Mouse (Mus musculus) cerebral cortex, adult 2 months (tissue): ENCODE data around the gene Cerk.

Experiments used
- WGBS: fragments of 180-500 bp; shearing (Covaris S2); methylation state at CpG from one replicate; pipeline ENCODE4 v1.1.7; 2018; 5-methylcytosine and 5-hydroxymethylcytosine counted together

Gene Cerk

DNA sequence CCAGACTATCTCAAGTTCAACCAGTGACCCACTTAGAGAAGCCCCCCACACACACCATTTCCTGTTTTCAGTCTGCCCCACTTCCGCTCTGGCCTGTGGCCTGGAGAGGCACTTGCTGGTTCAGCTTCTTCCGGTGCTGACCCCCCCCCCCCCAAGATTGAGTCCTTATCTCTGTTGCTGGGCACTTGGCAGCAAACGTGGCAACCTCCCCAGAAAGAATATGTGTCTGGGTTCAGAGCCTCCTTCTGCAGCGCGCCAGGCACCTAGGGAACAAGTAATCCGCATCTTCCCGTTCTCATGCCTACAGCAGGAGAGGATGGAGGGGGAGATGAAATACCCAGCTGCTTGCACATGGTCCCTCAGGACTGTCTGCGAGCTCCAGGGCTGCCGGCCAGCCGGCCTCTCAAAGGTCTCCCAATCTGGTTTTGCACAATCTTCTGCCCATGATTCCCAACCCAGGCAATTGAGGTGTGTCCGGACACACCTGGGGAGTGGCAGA is 4.0 kb downstream of the Cerk start:
- WGBS: 41% methylated on average over 11 of the region's 11 CpGs

DNA sequence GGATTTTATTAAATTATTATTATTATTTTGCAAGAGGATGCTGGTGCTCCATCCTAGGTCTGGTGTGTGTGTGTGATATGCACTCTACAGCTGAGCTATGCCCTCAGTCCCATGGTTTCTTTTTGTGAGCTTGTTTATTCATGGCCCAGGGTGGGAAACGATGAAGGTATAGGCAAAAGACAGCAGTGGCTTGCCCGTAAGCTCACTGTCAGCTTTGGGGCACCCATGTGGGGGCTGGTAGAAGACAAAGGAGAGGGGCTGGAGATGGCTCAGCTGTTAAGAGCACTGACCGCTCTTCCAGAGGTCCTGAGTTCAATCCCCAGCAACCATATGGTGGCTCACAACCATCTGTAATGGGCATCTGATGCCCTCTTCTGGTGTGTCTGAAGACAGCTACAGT is 4.6 kb downstream of the Cerk start:
- WGBS: 93% methylated on average over 3 of the region's 3 CpGs

DNA sequence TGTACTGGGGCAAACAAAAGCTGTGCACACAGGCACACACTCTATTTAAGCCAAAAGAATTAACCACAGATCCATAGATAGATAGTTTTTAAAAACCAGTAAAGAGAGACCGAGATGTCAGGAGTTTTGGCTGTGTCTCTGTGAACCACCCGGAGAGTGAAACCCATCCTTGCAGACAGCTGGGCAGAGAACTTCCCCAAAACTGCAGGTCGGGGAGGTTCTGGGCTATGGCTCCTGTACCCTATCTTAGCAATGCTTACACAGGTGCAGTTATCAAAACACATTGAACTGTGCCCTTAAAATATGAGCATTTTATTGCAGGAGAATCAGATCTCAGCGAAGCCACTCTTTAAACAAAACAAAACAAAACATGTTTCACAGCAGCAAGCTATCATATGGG is 5.5 kb downstream of the Cerk start:
- WGBS: 79% methylated on average over 4 of the region's 4 CpGs

DNA sequence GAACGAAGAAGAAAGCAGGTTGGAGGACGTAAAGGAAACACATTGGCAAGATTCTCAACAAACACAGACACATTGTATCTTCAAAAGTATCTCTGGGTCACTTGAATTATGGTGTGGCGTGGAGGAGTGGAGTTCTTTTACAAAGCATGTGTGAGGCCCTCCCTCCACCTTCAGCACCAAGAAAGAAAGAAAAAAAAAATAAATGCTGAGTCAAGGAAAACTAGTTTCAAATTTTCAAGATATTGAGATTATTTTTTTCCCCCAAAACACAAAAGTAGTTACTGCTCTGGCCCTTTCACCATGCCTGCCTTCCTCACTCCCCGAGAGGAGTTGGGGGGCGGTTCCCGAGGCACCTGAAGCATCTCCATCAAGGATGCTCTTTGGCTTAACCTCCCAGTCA is 7.3 kb downstream of the Cerk start:
- WGBS: 91% methylated on average over 6 of the region's 6 CpGs

DNA sequence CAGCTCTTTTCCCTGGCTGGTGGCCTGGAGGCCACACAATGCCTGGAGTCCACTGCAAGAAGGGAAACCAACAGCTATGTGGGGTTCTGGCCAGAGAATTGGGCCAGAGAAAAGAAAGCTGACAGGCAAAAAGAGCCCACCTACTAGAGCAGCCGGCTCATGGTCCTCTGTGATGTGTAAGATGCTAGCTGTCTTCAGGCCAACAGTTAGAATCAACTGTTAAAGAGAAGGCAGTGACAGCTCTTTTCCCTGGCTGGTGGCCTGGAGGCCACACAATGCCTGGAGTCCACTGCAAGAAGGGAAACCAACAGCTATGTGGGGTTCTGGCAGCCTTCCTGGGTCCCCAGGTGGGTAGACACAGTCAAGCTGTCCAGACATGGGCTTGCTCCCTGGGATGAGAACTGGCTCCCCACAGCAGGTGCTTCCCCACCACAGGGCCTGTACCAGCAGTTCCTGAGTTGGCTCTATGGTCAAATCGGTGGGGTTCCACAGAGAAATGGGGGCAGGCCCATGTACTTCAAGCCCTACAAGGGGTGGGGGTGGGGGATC is 8.2 kb downstream of the Cerk start:
- WGBS: 50% methylated on average over 2 of the region's 2 CpGs

DNA sequence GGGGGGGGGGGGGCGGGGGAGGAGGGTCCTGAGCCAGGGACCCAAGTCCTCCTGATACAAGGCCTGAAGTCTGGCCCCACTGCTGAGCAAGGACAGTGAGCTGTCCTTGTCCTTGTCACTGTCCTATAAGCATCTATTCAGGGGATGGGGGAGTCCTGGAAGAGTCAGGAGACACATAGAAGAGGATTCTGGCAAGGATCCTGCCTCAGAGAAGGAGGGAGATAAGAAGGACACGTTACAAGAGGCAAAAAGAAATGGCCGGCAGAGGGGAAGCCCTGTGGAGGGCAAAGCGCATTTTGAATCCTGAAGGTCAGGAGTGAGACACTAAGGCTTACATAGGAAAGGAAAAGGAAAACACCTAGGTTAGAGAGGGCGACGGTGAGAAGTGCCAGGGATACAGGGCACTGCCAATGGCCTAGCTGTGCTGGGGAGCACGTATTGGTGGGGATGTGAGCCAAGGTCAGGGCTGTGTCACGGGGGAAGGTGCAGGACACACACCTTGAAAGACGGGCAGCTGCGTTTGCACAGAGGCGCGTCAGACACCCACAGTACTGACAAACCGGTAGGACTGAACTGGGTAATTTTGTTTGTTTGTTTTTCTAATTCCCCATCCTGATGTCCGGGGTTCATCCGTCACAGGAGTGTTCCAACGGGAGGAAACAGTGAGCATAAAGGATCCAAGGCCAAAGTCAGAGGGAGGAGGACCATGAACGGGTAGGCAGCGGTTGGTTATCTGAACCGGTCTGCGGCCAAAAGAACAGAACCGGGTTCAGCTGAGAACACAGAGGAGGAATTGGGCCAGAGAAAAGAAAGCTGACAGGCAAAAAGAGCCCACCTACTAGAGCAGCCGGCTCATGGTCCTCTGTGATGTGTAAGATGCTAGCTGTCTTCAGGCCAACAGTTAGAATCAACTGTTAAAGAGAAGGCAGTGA is 8.9 kb downstream of the Cerk start:
- WGBS: 64% methylated on average over 22 of the region's 22 CpGs

DNA sequence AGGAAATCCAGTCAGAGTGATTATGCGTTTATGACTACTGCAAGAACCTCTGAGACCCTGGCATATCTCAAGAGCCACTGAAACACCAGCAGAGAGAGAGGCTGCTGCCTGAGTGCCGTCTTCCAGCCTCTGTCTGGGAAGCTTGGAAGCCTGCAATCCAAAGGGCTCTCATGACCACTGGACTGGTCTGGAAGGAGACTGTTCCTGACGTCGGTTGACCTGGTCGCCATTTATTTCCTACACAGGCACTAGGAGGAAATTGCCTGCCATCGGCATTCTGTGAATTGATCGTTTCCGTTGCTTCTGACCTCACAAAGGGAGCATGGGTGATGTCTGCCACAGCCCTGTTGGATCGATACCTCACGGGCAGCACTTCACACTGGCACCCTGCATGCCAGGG is 9.8 kb downstream of the Cerk start:
- WGBS: 90% methylated on average over 10 of the region's 10 CpGs

DNA sequence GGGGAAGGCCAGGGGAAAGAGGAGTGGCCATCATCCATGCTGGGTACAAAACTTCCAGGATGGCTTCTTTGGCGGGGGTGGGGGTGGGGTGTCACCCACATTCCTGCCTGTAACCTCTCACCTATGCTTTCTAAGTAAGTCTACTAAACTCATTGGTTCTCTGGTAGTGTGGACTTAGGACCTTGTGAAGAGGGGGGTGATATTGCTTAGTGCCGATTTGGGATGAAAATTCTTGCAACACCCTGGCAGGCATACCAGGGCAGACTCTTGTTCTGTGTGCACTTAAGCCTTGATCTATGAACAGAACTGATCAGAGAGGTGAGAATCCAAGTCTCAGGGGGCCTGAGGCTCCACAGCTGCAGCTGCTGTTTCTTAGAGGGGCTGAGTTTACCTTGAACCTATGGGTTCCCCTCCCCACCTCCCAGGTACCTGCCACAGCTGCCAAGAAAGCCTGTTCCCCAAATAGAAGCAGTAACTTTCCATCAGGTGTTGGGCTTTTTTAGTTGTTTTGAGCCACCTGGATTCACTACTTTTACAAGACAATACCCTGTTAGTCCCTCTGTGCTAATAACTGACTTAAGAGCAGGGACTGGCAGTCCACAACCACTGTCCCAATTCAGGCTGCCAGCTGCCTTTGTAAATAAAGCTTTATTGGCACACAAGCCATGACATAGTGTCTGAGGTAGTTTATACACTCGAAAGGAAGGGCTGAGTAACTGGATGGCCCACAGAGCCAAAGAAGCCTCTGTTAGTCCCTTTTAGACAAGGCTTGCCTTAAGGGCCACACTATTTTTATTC is 10.5 kb downstream of the Cerk start:
- whole genome bisulfite sequencing: 83% methylated on average over 3 of the region's 3 CpGs

DNA sequence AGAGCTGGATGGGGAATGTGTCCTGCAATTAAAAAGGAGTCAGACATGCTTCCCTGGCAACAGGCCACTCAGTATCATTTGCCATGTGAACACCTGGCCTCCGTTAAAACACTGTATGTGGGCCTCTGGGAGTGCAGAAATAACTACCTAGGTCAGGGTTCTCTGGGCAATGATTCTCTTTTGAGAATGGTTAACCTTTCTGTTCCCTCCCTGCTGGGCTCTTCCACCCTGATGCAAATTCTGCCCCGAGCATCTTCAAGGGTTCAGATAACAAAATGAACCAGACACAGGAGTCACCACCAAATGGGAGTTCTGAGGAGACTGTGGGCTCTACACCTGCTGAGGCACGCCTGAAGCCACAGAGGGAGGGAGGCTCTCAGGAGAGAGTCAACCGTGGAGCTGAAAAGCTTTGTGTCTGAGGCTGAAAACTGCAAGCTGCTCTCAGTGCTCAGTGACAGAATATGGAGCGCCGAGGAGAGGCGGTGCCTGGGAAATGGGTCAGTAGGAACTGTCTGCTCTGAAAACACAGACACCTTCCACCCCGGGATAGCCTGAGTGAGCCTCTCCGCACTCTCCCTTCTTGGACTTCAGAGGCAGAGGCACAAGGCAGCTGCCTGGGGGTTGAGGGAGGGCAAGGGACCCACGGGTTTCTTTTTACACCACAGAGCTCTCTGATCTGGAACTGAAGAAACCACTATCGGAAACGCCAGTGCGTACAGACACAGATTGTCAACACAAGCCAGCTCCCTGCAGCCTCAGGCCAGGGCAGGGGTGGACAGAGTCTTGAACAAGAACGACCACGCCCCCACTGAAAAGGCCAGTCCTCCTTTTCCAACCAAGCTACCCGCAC is 12.6 kb downstream of the Cerk start:
- WGBS: 44% methylated on average over 16 of the region's 16 CpGs

DNA sequence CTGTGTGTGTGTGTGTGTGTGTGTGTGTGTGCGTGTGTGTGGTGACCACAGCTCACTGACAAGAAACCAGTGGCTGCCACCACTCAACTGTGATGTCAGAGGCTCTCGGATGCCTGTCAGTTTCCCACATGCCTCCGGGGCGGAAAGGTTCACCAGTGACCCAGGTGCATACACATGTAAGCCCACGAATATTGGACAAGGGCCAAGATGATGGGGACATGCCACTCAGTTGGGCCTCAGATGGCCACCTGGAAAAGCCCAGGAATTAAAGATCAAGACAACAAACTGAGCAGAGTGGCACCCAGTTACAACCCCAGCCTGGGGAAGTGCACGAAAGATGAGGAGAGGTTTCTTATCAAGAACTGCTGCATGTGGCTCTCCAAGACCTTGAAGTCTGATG is 13.4 kb downstream of the Cerk start:
- 74% methylated on average over 6 of the region's 6 CpGs for WGBS

DNA sequence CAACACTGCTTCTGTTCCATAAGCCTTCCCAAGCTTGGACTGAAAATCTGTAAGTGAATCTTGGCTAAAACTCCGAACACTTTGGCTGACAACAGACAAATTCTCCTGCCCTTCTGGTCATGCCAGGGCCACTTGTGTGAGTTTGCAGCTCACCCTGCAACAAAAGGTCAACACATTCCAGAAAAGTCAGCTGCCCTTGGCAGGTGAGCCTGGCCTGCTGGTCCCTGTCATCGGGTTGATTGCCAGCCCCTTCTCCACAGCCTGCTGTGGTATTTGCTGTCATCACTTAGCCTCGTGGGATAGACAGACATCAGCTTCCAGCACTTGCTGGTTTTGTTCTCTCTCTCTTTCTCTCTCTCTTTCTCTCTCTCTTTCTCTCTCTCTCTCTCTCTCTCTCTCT is 13.8 kb downstream of the Cerk start:
- 62% methylated on average over 3 of the region's 3 CpGs for WGBS

DNA sequence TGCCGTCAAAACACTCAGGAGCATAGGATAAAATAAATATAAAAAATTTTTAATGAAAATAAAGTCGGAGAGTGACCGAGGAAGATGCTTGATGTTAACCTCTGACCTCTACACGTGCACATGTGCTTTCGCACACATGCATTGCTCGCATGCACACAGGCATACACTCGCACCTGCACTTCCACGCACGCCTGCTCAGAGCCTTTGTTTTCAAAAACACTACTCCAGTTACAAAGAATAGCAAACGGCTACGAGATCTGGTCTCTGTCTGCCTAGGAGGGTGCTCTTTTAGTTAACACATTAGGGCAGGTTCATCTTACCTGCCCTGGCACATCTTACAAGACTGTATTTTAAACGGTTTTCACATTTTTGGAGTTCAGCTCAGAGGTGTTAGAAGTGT is 14.6 kb downstream of the Cerk start:
- WGBS: 83% methylated on average over 12 of the region's 12 CpGs

DNA sequence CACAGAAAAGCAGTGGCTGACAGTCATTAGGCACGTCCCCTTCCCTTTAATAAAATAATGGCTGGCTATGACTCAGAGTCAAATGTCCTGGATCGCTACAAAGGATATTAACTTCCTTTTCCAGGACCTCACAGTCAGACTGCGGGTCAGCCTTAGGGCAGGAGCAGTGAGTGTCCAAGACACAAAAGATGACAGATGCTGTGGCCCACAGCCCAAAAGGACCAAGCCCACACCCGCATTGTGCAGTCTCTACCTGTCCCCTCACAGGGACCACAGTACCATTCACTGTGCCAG is 16.2 kb downstream of the Cerk start:
- WGBS: 64% methylated on average over 4 of the region's 4 CpGs

DNA sequence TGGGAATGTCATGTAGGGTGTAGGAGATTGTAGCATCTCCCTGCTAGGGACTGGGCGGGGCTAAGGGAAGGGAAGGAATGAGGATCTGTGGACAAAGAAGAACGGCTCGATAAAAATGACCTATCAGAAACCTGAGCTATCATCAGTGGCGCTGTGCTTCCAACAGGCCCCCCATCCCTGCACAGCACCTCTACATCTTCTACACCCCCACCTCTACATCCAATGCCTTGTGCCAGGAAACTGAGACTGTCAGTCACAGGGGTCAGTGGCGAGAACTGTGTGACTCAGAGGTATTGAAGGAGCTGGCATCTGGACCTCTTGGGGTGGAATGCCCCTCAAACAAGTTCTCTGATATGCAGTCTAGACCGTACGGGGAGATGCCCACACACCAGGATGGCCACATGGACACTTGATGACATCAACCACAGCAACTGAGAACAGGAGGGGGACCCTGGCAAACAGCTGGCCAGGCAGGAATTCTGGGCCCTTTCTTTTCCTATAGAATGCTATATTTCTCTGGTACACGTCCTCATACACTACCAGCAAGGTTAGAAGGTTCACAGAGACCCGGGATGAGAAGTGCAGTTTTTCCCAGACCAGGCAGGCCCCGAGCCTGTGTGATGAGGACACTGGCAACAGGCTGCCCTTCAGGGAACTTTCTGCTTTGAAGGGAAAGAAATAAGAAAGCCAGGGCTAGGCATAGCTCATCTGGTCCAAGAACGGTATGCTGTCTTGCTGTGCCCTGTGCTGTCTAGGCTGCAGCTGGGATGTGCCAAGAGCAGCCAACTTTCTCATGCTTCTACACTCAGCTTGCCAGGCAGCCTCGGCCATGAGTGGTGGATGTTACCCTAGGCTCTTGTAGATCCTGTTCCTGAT is 16.8 kb downstream of the Cerk start:
- 66% methylated on average over 12 of the region's 12 CpGs for WGBS

DNA sequence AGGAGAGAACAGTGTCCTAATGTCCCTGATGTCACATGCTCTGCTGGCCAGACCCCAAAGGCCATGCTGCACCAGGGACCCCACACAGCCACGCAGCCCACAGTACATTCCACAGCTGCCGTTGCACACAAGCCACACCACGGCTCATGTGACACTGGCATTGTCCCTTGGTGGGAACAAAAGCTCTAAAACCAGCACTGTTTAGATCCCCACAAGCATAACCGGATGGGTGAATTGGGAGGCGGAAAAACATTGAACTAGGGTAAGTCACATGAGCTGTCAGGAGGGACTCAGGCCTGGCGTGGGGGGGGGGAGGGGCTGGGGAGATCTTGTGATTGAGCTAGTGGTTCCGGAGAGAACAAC is 17.5 kb downstream of the Cerk start:
- 34% methylated on average over 7 of the region's 7 CpGs for WGBS

DNA sequence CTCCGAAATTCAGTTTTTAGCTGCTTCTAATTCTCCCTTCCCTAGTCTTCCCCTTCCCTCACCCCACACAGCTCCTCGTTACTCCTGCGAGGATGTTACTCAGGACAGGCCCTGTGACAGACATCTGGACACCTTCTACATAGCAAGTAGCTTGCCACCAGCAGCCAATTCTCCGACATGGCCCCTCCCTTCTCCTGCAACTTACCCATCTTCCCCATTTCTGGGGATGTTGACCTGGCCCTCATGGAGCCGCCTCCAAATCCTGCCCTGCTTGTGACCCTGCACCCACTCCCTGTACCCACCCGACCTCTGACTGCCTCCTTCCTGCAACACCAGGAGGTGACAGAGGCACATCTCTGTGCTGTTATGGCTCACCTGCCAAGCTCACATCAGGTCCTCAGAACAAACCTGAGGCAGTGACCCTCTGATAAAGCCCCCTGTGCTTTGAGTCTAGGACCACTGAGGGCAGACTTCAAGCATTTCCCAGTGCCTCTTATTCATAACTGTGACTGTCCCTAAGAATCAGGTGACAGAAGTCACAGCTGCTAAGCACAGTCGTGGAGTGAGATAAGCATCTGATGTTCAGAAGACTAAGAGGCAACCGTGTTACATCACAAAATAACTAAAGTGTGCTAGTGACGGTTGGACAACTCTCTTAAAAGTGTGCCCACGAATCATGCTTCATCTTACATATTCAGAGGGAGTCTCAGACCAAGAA is 18.0 kb downstream of the Cerk start:
- WGBS: 51% methylated on average over 10 of the region's 10 CpGs

DNA sequence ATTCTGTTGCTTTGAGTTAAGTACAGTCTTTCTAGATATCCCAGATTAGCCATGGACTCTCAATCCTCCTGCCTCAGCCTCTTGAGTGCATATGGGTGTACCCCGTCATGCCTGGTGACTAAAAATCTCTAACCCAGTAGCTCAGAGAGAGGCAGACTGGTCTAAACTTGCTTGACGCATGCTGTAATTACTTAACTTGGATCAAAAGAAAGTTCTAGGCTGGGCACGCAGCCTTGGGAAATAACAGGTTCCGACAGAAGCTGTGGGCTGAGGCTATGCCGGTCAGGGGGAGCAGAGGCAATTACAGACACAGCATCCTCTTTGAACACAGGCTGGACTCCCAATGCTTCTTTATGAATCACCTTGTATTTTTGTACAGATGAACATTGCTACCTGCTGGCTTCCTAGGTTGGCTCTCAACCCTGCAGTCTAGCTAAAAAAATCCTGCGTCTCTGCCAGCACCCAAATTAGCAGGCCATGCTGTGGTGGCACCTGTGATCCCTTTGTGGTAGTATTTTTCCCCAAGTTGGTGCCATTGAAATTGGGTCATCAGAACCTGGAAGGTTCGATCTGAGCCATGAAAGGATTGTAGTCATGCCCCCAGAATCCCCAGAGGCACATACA is 18.8 kb downstream of the Cerk start:
- 59% methylated on average over 7 of the region's 7 CpGs for WGBS

DNA sequence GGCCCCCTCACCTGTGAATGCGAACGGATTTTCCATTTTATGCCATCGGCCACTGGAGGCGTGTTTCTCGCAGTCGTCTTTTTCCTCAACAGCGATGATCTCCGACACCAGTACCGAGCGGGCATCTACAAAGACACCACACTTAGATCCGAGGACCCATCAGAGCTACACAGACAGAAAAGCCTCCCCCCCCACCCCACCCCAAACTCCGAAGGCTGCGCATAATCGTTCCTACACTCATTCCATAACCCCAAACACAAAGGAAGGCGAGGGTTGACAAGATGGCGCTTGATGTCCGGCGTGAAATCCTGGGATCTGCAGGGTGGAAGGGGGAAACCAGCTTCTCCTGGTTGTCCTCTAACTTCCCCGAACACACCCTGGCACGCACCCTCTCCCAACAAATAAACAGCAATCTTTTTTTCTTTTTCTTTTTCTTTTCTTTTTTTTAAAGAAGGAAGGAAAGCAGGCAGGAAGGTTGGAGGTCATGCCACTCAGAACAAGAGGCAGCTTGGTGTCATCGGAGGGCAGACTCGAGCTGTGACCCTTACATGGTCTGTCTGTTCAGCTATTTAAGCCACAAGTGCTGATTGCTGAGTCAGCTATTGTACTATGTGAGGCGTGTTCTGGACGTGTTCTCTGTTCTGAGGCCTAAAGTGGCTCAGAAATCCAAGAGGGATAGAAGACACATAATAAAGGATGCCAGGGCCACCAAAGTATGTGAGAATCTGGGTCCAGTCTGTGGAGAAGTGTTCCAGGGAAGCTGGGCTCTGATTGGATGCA is 19.9 kb downstream of the Cerk start:
- WGBS: 91% methylated on average over 24 of the region's 24 CpGs
